Mouse (Mus musculus): ENCODE measurements around the gene Cacng2.

DNA sequence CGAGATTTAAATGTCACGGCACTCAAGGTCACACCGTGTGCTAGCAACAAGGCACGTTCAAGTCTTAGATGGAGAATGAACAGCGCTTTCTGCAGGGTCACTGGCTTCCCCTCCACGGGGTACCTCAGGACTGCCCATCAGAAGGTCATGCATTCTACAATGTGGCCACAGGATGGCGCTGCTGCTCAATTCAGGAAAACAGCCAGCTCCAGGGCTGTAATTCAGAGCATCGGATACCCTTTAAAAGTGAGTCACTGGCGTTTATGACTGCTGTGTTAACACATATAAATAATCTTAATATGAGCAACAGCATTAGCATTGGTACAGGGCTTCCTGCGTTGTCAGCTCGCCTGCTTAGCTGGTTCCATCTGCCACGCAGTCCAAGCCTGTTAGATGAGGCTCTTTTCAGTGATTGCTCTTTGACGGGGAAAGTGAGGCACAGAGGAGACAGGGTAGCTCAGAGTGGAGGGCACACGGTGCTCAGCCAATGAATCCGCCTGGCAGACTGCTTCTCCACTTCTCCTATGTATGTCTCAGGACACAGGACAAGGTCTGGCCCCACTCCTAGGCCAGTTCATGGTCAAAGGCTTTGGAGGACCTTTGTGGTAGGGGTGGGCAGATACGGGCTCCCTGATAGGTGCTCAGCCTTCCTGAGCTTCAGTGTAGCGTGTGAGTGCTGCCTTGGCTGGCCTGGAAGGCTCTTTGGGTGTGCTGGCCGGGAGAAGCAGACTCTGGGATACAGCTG is 137.5 kb downstream of the Cacng2 start:
- TF ChIP-seq CTCF (IDR thresholded peaks at IDR 0.05; ENCODE audit: insufficient read depth, low read depth, low read length) (peak; percentile 64), POLR2A (IDR thresholded peaks at IDR 0.05; ENCODE audit: insufficient read depth, low read depth, low read length) (no peak)
